Mouse (Mus musculus) B cell, adult (primary cell): Measurements from ENCODE around the gene Dppa2. TPM values are rescaled to one million over a fixed set of nuclear protein-coding genes. Genes with fewer than 3 reads are reported as not detected.

ENCODE experiments used
- total RNA-seq: library from RNA; stranded (reverse); gene quantifications from 4 replicates; pipeline ENCODE4 v1.2.4, GENCODE M21; 2023; ENCODE audit not compliant: inconsistent age

Dppa2 gene
- not detected in 4 replicates for total RNA-seq

GRCm38 (mm10) chr16:48303509-48303908, at the start of gene Dppa2:
TSS of gene Dppa2 (plus strand) at chr16:48303908.

GRCm38 (mm10) chr16:48283517-48283916, 20.2 kb upstream of the Dppa2 start, which contains the start of gene Dppa4:
TSS of gene Dppa4 (plus strand) at chr16:48283733.

Other genes with a start within 250 kb of the Dppa2 start
- not detected in 4 replicates for gene Dppa4, start 20.2 kb upstream of the Dppa2 start, total RNA-seq
- not detected in 4 replicates for gene Gm5485, start 108.5 kb downstream of the Dppa2 start, total RNA-seq
- not detected in 4 replicates for gene Morc1, start 127.3 kb downstream of the Dppa2 start, total RNA-seq